Mouse (Mus musculus): ENCODE measurements around the gene Bpifb9a.
"Not testable (repeated sequence)": the region's sequence is repeated elsewhere in the genome, so short reads cannot be mapped to it uniquely, and the experiment has no call there.

Gene Bpifb9a

GRCm38 (mm10) chr2:154257554-154257953, at the start of gene Bpifb9a:
TSS of gene Bpifb9a (plus strand) at chr2:154257854.
- not testable (repeated sequence) for DNase-seq (ENCODE audit: extremely low read depth, insufficient read length, low spot score)

DNA sequence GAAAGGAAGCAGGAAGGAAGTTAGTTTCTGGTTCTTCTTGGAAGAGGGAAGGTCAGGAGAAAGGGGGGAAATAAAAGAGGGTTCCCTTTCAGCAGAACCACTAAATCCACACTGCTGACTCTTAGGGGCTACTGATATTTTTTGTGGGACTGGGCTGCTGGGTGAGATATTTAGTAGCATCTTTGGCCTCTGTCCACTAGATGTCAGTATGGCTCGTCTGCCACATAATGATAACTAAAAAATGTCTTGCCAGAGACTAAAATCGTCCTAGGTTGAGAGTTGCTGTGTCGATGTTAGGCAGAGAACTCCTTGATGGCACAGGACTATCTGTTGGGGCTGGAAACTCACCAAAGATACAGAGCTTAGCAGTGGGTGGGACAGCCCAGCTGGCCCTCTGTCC, 48.5 kb upstream of the Bpifb9a start:
- no peak for DNase-seq (ENCODE audit: extremely low read depth, insufficient read length, low spot score)

DNA sequence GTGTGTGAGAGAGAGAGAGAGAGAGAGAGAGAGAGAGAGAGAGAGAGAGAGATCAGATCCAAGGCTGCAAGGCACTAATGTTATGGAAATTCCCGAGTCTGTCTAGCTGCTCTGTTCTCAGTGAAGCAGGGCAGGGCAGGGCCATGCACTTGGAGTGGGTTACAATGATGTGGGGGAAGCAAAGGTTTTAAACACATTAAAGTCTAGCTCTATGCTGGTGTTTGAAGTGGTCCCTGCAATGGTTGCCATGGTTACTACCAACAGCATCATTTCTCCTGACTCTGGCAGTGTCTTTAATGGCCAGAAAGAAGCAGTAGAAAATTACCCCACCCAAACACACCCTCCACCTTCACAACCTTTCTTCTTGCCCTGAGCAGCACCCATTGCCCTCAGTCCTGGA, 46.5 kb upstream of the Bpifb9a start:
- no peak for DNase-seq (ENCODE audit: extremely low read depth, insufficient read length, low spot score)

- DNase-seq (ENCODE audit: extremely low read depth, insufficient read length, low spot score) = no peak
These were observed 45.8 kb upstream of the Bpifb9a start for GRCm38 (mm10) chr2:154211881-154212280.

DNA sequence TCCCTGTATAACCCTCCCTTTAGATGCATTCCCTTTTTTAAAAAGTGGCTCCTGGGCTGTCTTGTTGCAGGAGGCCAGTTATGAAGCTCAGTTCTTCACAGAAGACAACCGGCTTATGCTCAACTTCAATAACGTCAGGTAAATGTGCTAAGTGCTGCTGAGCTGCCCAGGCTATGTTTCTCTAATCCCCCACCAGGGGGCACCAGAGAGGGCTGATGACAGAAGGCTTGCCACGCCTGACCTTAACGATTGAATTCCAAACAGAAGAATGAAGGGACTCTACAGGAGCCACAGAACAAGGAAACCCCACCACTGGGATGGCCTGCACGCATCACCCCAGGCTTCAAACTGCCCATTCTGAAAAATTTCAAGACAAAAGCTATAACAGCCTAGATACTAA, 42.5 kb upstream of the Bpifb9a start:
- DNase-seq (ENCODE audit: extremely low read depth, insufficient read length, low spot score) = no peak

DNA sequence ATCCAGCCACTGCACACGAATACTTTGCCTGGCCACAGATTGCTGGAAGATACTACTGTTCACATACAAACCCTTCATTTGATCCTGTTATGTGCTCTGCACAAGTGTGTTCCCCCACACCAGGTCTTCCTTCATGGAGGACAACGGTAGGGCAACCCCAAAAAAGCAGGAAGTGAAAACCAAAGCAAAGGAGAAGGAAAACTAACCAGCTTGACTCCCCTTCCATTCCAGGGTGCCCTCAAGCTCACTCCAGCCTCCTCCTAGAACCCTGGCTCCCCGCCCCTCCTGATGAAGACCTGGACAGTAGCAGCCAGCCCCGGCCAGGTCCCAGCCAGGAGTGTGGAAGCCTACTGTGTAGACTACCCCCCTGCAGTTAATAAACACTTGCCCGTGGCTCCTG, 37.7 kb upstream of the Bpifb9a start:
- DNase-seq (ENCODE audit: extremely low read depth, insufficient read length, low spot score) = no peak

DNA sequence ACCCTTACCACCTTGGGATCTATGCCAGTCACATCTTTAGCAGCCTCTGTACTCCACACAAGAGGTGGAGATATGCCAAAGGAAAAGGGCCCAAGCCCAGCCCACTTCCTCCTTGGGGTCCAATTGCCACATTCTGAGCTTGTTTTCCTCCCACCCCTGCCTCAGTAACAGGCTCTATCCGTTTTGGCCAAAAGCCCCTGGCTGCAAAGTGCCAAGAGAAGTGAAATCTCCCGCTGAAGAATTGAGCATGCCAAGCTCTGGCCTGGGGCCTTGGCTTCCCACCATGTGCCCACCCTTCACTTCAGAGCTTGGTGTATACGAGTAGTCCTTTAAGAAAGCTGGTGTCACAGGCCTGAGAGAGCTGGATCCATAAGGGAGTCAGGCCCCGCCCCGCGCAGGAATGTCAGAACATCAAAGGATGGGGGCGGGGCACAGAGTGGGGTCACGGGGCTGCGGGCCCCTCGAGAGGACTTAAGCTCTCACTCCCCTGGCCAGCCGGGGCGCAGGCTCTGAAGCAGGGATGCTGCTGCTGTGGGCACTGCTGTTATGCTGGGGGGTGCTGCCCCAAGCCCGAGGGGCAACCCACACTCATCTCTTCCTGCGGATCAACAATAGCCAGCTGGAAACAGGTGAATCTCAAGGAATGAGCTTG, 34.3 kb upstream of the Bpifb9a start, which contains the start of gene Bpifb5:
Gene Bpifb5, plus strand, starts transcription at position 478 of the 652 bp plus-strand sequence.
- DNase-seq (ENCODE audit: extremely low read depth, insufficient read length, low spot score) = no peak

GRCm38 (mm10) chr2:154223917-154224273, 33.8 kb upstream of the Bpifb9a start:
- DNase-seq (ENCODE audit: extremely low read depth, insufficient read length, low spot score) = no peak

DNA sequence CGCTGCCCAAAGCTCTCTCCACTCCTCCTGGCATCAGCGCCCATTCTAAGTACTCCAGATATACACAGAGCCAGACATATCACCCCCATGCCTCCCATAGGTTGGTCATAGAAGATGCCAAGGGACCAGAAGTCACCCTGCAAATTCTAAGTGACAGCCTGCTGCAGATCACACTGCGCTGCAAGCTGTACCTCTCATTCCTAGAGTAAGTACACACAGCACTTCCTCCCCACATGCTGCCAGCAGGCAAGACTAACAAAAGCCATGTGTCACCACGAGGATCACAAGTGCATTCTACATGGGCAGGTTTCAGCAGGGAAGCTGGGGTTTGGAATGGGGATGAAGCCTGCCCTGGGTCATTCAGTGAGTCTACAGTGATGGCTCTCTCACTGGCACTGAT, 30.7 kb upstream of the Bpifb9a start:
- no peak for DNase-seq (ENCODE audit: extremely low read depth, insufficient read length, low spot score)

DNA sequence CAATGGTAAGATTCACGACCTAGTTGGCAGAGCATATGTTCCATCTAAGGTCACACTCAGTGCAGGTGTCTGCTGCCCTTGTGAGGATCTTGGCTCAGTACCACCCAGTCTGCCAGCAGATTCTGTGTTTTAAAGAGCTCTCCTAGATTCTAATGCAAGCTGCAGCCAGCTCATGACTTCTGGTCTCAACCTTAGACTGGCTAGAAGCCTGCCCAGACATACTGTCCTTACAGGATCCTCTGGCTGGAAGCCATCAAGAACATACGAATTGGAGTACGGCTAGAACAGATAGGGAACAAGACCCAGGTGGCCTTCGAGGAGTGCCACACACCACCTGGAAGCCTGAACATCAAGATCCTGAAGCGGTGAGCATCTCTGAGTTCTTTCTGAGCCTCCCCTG, 29.8 kb upstream of the Bpifb9a start:
- DNase-seq (ENCODE audit: extremely low read depth, insufficient read length, low spot score) = no peak

DNA sequence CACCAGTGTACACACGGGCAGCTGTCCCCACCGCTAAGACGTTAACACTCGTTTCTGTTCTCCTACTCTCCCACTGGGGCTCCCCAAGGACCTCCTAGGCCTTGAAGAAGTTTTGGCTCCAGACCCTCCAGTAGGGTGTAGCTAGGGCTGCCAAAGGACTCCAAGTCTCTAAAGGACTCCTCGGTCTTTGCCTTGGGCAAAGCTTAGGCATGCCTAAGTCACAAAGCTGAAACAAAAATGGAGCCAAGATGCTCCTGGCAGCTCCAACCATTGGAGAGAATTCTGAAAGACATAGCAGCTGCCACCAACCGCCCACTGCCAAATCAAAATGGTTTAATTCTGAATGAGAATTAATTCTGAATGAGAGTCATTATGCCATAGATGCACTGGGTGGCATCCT, 24.2 kb upstream of the Bpifb9a start:
- DNase-seq (ENCODE audit: extremely low read depth, insufficient read length, low spot score) = no peak

DNA sequence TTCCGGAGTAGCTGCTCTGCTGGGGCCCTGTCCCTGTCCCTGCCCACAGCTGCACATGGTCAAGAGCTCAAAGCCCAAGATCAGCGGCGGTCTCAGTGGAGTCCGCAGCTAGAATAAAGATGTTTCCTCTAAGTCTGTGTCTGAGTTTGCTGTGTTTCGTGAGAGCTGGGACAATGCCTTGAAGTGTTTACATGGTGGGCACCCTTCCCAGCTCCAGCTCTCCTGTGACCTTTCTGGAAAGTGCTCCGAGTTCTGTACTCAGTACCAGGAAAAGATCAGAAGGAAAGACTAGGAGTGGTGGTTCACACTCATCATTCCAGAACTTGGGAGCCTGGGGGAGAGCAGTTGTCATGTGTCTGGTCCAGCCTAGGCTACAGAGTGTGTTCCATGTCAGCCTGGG, 16.9 kb upstream of the Bpifb9a start:
- no peak for DNase-seq (ENCODE audit: extremely low read depth, insufficient read length, low spot score)

- not testable (repeated sequence) for DNase-seq (ENCODE audit: extremely low read depth, insufficient read length, low spot score)
These were observed 14.9 kb upstream of the Bpifb9a start for GRCm38 (mm10) chr2:154242726-154243125.

DNA sequence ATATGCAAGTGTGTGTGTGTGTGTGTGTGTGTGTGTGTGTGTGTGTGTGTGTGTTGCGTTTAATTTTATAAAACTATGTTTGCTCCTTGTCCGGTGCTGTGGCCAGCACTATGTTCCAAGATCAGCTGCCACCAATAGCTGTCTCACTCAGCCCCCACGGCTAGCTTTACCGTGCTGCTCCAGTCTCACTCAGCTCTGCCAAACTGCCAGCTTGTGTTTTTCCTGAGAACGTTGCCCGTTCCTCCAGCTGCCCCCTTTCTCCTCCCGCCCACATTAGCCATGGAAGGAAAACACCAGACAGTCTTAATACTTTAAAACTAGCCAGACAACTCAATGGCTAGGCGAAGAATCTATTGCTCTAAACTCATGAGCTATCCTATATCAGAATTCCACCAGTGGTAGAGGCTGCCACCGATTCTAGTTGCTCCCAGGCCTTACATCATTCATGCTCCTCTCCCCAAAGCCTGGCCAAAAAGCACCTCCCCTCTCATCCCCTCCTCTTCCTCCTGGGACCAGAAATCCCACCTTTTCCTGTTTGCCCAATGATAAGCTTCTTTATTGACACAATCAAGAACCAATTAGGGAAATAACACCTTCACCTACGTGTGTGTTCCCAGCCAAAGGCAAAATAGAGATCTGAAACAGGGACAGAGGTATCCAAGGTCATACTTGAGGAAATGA, 14.2 kb upstream of the Bpifb9a start:
- DNase-seq (ENCODE audit: extremely low read depth, insufficient read length, low spot score) = no peak

GRCm38 (mm10) chr2:154245322-154245721, 12.3 kb upstream of the Bpifb9a start:
- no peak for DNase-seq (ENCODE audit: extremely low read depth, insufficient read length, low spot score)

DNA sequence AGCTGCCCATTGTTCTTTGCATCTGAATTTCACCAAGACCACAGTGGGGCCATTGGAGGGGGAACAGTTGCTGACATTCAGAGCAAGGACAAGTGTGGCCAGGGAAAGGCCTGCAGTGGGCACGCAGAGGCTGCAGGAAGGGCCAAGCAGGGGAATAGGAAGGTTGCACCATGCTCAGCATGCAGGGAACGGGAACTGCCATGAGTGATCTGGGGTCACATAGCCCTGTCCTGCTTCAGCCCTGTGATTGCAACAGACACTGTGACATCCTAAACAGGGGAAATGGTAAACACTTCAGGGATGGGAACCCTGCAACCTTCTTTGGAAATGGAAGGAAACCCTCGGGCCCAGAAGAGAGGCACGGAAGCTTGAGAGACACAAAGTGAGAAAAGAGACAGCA, 2.4 kb upstream of the Bpifb9a start:
- not testable (repeated sequence) for DNase-seq (ENCODE audit: extremely low read depth, insufficient read length, low spot score)

DNA sequence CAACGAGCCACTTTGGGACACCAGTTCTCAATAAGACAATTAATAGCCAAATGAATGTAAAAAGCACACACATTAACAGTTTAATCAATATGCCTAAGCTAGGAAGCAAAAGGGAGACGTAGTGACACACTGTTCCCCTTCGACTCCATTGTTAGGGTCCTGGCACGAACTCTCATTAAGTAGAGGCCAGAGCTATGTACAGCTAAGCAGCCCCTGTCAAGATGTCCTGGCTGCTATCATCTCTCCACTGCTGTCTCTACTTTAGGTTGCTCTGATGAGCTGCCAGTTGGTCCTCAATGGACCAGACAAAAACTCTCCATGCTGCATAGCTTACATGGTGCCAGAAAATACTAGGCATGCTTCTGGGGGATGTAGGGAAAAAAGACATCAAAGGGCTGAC, 1.9 kb upstream of the Bpifb9a start:
- DNase-seq (ENCODE audit: extremely low read depth, insufficient read length, low spot score) = no peak

DNA sequence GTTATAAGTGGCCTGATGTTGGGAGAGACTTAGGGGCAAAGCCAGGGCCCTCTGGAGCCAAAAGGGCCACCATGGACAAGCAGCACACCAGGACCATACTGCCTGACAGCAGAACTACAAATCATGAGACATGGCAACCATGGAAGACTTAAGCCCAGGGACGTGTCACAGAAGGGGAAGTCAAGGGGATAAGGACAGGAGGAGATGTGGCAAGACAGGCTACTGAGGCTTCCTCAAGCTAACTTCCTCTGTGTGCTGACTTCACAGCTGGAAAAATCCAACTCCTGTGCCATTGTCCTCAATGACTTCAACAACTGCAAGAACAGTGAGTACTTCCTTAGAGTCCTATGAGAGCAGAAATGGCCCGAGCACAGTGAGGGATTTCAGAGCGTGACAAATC, 6.7 kb downstream of the Bpifb9a start:
- not testable (repeated sequence) for DNase-seq (ENCODE audit: extremely low read depth, insufficient read length, low spot score)

DNA sequence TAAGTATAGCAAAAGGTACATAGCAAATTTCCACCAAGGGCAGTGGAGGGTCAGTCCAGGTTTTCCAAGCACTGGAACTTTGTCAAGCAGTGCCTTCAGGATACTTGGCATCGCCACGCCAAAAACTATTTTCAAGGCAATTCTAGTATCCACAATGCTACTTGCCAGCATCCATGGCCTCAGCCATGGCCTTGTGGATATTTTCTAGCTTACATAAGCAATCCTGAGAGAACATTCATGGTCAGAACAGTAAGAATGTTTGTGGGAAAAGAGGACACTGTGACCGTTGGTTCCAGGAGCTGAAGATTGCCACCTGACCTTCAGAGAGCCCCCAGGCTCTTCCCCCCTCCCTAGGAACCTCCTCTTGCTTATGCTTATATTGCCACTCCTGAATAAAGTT, 34.2 kb downstream of the Bpifb9a start:
- not testable (repeated sequence) for DNase-seq (ENCODE audit: extremely low read depth, insufficient read length, low spot score)

DNA sequence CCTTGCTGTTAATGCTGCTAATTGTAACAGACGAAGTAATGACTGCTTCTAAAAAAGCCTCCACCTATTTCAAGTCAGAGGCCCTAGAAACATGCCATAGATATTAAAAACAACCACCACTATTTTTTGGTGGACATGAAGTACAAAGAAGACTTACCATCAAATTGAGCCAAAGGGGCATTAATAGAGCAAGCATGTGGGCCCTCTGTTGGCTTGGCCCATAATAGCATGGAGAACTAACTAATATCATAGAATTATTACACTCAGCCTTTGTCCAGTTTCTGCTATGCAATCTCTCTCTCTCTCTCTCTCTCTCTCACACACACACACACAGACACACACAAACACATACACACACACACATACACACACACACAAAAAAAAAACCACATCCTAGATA, 35.2 kb downstream of the Bpifb9a start:
- DNase-seq (ENCODE audit: extremely low read depth, insufficient read length, low spot score) = no peak

DNA sequence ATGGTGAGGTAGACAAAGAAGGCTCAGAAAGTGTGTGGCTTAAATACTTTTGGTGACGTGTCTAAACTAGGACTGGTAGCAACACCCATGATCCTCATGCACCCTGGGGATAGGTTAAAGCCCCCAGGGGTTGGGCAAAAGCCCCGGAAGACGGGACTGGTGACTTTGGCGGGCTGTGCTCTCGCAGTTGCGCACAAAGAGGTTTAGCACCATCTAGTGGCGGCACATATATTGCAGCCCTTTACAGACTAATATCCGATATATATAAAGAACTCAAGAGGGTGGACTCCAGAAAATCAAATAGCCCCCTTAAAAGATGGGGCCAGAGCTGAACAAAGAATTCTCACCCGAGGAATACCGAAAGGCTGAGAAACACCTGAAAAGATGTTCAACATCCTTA, 37.1 kb downstream of the Bpifb9a start:
- not testable (repeated sequence) for DNase-seq (ENCODE audit: extremely low read depth, insufficient read length, low spot score)

DNA sequence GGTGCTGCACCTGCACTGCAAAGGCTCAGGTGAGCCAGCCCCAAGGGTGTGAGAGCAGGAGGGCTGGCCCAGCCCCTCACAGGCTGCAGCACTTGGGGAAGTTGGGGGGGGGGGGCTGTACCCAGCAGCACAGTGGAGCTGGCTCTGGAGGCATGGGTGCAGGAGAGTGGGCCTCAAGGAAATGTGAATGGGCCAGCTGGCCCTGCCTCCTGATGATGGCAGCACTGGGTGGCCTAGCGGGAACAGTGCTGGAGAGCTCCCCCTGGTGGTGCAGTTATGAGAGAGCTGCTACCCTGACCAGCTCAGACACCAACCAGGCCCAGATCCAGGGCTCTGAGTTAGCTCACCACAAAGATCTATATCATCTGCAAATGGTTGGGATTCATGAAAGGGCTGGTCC, 42.8 kb downstream of the Bpifb9a start:
- peak; percentile 47 for DNase-seq (ENCODE audit: extremely low read depth, insufficient read length, low spot score)

DNA sequence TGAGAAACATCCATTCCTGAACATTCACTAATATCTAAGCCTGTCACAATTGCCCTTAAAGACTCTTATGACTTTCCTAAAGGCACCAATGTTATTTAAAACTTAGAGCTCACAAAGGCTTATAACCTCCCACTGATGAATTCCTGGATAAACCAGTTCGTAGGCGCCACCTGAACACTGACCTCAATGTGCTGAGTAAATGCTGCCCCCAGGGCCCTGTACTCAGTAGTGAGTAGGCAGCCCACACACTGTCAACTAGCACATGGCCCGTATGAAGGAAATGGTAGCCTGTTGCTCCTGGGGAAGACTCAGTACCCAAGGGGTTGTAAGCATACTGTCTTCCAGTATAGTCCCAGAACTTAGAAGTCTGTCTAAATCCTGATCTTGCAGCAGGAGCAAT, 44.1 kb downstream of the Bpifb9a start:
- no peak for DNase-seq (ENCODE audit: extremely low read depth, insufficient read length, low spot score)

All from 3134 (cell line).